Mouse (Mus musculus) left cerebral cortex, adult 8-10 months (tissue): ENCODE results near the gene Kcnk5. TPM values are rescaled to one million over a fixed set of nuclear protein-coding genes. Genes with fewer than 3 reads are reported as not detected.

Source experiments
- DNase-seq, 2 experiments: peaks; one replicate each; pipeline ENCODE4 v3.0.0; 2022; ENCODE audit warnings: low spot score in 2 of 2
- total RNA-seq, 4 experiments: library from RNA; stranded (reverse); gene quantifications; 2 replicates each; pipeline ENCODE4 v1.2.4; 2022

Kcnk5 gene
- total RNA-seq, 4 experiments from 2014 or later, result 0.13 to 1.4 (median 0.84) TPM

GRCm38 (mm10) chr14:20202655-20203181, 21.1 kb upstream of the Kcnk5 start:
- DNase-seq, result no peak

- no peak for DNase-seq
Measured at GRCm38 (mm10) chr14:20201066-20201683, 19.6 kb upstream of the Kcnk5 start.

DNA sequence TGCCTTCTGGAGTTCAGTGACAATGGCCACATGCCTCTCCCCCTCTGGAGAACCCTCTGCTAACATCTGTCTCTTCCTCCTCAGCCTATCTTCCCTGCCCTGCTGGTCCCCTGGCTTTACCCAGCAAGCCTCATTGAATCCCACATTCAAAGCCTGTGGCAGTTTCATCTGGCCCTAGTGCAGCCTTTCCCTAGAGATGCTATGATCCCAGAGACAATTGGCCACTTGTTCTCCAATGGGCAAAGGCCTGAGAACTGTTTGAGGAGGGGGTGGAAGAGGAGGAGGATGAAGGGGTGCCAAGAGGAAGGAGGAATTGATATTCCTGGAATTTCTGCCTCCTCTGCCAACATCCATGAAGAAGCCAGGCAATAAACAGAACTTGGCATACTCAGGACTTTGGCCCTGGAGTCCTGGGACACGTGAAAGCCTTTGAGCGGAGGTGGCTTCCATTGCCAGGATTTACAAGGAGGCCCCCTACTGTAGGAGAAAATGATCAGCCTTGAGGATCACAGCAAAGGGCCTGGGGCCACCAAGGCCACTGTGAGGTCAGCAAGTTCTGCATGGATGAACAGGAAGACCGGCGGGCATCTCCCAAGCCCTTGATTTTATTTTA, 11.6 kb upstream of the Kcnk5 start:
- no peak for DNase-seq

DNA sequence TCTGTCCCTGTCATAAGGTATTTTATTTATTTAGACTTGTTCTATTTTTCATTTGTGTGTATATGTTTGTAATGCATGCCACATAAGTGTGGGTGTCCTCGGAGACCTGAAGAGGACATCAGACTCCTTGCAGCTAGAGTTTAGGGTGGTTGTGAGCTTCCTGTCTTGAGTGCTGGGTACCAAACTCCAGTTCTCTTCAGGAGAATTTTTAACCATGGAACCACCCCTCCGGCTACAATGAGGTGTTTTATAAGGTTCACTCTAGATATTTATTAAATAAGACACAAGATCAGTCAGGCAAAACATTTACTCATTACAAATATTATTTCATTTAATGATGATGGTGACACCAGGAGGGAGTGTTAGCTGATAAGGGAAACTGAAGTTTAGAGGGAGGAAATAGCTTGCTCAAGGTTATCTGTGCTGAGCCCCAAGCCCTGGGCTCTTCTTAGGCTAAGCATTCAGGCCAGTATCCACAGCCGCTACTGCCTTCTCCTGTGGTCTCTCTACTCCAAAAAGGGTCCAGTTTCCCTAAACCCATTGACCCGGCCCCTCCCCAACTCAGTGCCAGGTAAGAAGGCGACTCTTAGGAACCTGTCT, 9.6 kb upstream of the Kcnk5 start:
- no peak for DNase-seq

DNA sequence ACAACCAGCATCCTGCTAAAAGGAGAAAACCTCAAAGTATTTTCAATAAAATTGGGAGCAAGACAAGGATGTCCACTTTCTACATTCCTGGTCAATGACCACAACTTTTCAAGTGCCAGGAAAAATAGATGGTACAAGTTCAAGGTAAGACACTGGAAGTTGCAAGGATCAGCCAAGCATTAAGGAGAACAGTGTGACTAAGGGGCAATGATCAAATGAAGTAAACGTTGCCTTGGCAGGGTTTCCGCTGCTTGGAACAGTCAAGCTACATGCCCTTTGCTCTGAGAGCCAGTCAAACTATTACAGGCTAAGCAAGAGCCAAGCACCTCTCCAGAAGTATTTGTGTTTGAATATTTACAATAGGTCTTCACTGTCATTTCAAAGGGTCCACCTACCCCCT, 8.1 kb upstream of the Kcnk5 start:
- no peak for DNase-seq

DNA sequence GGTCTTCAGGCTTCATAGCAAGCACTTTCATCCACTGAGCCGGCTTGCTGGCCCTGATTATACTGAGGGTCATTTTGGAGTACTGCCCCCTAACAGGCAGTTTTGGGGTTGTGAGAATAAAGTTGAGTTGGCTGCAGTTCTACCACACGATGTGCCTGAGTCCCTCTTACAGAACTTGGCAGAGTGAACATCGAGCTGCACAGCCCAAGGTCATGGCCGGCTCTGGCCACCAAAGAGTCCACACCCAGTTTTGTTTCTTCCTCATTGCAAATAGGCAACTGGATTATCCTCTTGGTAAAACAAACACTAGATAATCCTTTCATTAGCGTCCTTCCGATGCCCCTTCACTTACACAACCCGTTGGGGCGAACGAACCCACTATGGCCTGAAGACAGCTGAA, 3.8 kb upstream of the Kcnk5 start:
- DNase-seq, result no peak

DNA sequence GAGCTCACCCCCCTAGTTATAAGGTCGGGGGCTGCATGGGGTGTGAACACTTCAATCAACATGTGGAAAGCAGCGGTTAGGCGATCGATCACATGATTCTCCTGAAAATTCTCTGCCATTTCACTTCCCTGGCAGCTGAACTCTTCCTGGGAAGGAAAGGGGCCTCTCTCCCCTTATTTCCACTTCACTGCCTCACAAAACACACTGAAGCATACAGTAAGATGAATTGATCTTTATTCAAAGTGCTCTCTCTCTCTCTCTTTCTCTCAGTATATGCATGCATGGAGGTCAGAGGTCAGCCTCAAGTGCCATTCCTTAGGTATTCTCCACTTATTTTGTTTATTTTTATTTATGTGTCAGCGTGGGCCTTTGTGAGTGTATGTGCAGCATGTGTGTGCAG, 2.1 kb upstream of the Kcnk5 start:
- DNase-seq, result no peak

DNA sequence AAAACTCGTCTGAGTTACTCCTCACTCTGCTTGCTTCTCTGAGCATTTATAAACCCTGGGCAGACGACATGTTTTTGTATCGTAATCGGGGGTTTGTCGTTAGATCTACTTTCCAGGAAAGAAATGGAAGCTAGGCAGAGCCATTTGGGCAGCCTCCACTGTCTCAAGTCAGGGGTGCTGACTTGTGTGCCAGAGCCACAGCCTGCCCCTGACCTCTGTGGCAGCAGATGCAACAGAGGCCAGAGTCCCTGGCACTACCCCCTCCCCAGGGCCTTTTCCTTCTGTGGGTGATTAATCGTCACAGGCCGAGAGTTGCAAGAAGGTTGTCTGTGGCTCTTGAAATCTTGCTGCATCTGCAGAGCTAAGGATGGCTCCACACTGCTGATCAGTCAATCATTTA, 987 bp upstream of the Kcnk5 start:
- DNase-seq, result no peak

GRCm38 (mm10) chr14:20180751-20181162, 852 bp downstream of the Kcnk5 start:
- no peak for DNase-seq

GRCm38 (mm10) chr14:20180304-20180703, 1.3 kb downstream of the Kcnk5 start:
- no peak for DNase-seq

- DNase-seq, result no peak
Measured at GRCm38 (mm10) chr14:20179731-20180280, 1.8 kb downstream of the Kcnk5 start.

GRCm38 (mm10) chr14:20179080-20179479, 2.5 kb downstream of the Kcnk5 start:
- no peak for DNase-seq

- no peak for DNase-seq
Measured at GRCm38 (mm10) chr14:20178593-20178992, 3.0 kb downstream of the Kcnk5 start.

GRCm38 (mm10) chr14:20177494-20178123, 4.0 kb downstream of the Kcnk5 start:
- DNase-seq, result no peak

DNA sequence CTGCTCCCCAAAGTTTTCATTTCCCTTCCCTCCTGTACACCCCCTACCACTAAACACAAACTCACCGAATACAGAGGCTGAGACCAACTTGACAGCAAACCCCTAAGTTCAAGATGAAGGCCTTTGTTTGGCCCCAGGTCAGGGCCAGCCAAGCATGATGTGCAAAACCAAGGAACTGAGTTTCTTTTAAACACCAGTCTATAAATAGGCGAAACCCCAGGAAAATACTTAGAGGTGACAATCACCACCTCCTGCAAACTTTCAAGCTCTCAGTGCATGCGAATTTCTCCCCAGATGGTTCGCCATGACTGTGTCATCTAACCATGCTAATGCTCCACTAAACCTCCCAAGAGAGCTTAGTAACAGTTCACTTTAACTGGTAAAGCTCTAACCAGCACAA, 5.9 kb downstream of the Kcnk5 start:
- DNase-seq, result no peak

DNA sequence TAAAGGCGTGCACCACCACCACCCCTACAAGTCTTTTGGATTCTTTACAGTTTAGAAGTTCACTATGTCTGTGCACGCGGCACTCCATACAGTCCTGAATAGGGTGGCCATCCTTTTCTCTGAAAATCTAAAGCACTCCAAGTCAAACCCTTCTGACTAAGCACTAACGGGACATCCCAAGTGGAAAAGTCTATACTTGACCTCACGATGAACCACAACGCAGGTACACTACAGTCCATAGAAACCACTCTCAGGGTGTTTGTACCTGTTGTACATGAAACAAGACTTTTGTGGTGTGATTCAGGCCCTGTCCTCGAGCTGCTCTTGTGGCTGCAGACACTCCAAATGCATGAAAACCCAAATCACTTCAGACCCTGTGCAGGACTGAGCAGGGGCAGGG, 6.5 kb downstream of the Kcnk5 start:
- no peak for DNase-seq

DNA sequence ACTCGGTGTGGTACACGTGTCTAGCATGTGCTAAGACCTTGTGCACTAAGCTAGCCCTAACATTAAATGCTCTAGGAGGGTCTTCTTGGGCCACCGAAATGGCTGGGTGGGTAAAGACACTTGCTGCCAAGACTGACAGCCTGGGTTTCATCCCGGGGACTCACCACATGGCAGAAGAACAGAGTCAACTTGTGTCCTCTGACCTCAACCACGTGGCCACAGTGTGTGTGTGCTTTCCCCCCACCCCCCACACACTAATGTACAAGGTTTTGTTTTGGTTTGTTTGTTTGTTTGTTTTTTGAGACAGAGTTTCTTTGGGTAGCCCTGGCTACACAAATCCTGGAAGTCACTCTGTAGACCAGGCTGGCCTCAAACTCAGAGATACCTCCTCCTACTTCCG, 6.9 kb downstream of the Kcnk5 start:
- DNase-seq, result no peak

- DNase-seq, result no peak
Measured at GRCm38 (mm10) chr14:20173873-20174490, 7.6 kb downstream of the Kcnk5 start.

GRCm38 (mm10) chr14:20172924-20173323, 8.7 kb downstream of the Kcnk5 start:
- no peak for DNase-seq

DNA sequence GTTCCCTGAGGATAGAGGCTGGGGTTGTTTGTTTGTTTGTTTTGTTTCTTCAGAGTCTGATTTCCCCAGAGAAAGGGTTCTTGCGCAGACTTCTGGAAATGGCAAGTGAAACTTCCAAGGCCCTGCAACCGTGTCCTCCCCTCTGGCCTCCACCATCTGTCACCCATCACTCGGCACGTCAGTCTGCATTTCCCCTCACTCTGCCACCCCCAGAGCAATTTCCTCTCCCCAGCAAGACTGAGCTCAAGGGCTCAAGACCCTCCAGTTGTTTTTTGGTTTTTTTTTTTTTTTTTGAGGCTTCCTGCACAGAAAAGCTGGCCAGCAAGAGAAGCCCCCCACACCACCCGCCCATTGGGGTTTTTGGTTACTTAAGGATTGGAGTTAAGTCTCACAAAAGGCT, 9.1 kb downstream of the Kcnk5 start:
- no peak for DNase-seq

- no peak for DNase-seq
Measured at GRCm38 (mm10) chr14:20171840-20172239, 9.8 kb downstream of the Kcnk5 start.

DNA sequence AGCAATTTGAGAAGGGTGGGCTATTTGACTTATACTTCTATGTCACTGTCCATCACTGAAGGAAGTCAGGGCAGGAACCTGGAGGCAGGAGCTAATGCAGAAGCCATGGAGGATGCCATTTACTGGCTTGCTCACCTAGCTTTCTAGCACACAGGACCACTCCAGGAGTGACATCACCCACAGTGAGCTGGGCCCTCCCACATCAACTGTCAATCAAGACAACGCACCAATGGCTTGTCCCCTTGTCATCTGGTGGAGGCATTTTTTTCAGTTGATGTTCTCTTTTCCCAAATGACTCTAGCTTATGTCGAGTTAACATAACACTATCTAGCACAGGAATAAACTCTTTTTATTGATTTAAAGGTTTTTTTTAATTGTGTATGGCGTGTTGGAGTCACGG, 12.4 kb downstream of the Kcnk5 start:
- no peak for DNase-seq
